Mouse (Mus musculus) erythroblast, embryonic 14.5 days (primary cell): Measurements from ENCODE around the gene Crisp4.

Source experiments
- GATA1 ChIP-seq: IDR thresholded peaks from 2 replicates; pipeline ENCODE4 v1.6.1; 2012; ENCODE audit warnings: low read length, inconsistent platforms, mixed read lengths
- TAL1 ChIP-seq: IDR thresholded peaks from 3 replicates; pipeline ENCODE4 v1.6.1; 2012; ENCODE audit warnings: low read length, inconsistent platforms, mixed read lengths

DNA sequence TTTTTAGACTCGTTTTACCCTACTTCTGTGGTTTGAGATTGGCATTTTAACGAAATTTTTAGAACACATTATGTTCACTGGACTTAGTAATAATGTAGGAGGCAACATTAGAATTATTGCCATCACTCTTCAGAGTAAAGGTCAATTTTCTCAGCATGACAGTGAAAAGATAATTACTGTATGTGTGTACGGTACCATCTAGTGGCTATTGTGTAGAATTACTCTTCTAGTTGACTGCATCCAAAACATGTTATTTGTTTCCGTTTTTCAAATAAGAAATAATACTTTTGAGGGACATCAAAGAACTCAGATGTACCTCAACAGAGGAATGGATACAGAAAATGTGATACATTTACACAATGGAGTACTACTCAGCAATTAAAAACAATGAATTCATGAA, 14.0 kb downstream of the Crisp4 start:
- TF ChIP-seq GATA1 (no peak), TAL1 (no peak)
